Mouse (Mus musculus): ENCODE results near the gene Crtap.
"Not testable (repeated sequence)": the region's sequence is repeated elsewhere in the genome, so short reads cannot be mapped to it uniquely, and the experiment has no call there.

Crtap gene

DNA sequence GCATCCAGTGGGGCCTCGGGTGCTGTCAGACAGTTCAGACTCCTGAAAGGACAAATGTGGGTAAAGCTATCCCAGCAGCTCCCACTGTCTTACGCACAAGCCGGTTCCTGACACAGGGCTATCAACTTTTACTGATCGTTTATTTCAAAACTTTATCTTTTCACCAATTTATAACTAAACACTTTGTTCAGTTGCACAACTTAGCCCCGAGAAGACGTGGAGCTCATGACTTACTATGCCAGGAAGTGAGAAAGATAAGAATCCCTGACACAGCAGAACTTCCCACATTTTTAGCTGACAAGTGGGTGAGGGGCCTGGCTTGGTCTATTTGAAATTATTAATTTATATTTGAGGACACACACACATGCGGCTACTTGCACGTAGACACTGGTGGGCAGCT, 4.2 kb upstream of the Crtap start:
- no peak for DNase-seq

DNA sequence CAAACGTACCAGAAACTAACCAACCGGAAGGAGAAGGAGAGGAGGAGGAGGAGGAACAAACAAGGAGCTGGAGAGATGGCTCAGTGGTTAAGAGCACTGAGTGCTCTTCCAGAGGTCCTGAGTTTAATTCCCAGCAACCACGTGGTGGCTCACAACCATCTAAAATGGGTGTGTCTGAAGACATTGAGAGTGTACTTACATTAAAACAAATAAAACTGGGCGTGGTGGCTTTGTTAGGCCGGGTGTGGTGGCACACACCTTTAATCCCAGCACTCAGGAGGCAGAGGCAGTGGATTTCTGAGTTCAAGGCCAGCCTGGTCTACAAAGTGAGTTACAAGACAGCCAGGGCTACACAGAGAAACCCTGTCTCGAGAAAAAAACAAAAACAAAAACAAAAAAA, 3.7 kb upstream of the Crtap start:
- DNase-seq = not testable (repeated sequence)

DNA sequence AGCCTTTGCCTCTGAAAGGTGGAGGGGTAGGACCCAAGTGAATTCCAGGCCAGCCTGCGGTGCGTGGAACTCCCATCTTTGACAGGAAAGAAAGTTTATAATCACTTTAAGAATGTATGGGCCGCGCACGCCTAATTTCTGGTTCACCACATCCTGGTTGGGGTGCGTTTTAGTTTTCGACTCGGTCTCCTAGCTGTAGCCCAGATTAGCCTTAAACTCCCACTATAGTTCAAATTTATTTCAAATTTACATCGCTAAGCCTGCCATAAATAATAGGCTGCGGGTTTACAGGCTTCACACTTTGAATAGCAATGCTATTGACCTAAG, 237 bp upstream of the Crtap start:
- DNase-seq = no peak

DNA sequence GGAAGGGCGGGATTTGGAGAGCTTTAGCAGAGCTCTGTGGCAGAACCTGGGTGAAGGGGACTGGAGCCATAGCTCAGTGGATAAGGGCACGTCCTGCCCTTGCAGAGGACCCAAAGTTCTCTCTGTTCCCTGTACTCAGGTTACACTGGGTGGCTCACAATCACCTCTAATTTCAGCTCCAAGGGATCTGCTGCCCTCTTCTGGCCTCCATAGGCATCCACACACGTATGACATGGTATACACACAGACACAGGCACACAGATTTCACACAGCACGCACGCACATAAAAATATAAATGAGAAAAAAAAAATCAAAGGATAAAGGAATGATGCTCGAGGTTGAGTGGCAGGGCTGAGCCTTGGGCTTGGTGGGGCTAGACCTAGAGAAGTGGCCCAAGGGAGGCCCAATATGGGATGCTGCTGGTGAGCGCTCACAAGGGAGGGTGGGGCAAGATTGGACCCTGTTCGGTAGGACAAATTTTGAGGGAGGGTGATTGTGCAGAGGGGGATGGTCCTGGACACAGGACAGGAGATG, 1.0 kb downstream of the Crtap start:
- DNase-seq = peak; percentile 26

DNA sequence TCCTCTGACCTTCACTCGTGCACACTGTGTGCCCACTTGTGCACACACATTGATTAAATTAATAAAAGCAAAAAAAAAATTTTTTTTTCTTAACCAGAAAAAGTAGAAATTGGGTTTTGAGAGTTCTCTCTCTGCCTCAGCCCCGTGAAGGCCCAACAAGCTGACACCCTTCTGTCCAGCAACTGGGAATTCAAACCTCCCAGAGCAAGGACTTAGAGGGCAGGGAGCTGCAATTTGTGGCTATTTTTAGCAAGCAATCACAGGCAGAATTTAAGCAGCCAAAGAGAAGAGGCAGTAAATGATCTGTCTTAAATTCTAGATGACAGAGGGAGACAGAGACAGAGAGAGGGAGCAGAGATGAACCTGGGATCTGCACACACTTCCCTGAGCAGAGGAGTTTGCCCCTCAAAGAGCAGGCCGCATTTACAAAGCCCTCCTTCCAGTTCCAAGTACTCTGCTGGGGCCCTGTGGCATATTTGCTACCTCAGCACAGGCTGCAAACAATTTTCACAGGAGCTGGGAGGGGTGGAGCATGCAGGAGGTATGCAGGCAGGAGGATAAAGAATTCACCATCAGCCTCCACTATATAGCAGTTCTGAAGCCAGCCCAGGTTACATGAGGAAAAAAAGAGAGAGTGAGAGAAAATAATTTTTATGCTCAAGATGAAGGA, 1.6 kb downstream of the Crtap start:
- DNase-seq = no peak

DNA sequence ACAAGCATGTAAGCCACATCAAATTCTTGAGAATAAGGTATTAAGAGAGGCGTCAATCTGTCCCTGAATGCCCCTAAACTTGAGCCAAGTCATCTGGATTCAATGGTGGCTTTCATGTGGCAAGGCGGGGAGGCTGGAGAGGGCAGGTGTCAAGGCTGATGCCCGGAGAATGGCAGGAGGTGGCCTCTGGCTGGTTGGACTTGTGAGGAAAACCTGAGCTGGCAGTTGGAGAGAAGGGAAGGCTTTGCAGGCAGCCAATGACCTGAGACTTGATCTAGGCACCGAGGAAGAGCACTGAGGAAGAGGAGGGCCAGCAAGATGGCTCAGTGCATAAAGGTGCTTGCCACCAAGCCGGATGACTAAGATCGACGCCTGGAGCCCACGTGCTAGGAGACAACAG, 2.2 kb downstream of the Crtap start:
- no peak for DNase-seq

DNA sequence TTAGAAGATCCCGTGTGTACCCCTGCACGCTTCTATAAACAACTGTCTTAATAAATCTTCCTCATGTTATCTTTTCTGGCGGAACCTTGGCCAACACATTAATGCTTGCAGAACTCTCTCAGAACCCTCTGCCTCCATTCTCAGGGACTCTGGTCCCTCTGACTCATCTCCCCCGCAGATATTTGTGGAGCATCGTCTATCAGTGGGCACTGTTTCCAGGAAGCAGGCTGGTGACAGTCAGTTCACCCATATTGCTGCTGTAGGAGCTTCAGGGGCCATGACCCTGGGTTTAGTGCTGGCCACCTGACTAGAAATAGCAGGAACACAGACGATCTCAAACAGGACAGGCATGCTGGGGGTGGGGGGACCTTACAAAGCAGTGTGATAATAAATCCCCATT, 3.4 kb downstream of the Crtap start:
- no peak for DNase-seq

DNA sequence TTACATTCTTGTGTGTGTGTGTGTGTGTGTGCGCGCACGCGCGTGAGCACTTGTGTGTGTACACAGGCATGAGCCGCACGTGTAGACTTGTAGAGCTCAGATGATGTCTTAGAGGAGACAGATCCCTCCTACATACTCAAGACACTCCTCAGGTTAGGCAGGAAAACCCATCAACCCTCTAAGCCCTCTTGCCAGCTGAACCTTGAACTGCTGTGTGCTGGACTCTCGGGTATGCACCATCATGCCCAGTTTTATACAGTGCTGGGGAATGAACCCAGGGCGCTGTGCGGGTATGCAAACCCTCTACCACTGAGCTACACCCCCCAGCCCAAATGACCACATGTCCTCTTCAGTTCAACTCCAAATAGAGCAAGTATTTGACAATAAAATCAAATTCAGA, 5.3 kb downstream of the Crtap start:
- DNase-seq = no peak

DNA sequence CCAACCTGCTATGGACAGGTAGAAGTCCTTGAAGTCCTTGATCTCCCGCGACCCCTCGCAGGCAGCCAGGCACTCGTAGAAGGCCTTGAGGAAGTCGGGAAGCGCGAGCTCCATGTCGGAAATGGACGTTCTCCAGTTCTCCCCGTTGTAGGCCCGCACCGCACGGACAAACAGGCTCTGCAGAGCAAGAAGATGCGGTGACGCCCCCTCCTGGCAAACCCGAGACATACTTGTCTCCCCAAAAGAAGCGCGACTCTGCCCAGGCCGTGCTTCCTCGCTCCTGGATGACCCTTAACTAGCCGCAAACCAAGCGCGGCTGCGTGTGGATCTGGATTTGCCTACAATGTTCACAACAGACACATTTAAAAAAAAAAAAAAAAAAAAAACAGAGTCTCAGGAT, 5.8 kb downstream of the Crtap start:
- DNase-seq = no peak

DNA sequence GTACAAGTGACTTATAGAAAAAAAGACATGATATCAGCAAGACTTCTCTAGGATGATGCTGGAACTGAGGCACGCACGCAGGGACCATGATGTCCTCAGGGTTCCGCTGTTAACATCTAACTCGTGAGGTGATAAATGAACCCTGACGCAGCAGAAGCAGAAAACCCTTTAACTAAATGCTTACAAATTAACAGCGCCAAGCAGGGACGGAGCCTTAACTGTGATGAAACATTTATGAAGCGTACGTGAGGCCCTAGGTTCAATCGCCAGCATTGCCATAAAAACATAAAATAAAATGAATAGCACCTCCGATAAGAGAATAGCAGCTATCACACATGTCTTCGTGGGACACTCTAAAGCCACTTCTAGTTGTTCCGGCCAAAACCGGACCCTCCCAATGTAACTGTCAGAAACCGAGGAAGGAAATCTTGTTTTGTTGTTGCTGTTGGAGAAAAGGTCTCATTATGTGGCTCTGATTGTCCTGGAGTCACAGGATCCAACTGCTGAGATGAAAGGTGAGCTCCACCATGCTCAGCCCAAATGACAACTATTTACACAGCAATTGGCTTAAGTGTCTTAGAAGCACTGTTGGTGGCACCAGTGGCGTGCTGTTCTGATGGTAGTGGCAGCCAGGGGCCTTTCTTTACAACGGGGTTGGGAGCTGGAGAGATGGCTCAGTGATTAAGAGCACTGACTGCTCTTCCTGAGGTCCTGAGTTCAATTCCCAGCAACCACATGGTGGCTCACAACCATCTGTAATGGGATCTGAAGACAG, 7.4 kb downstream of the Crtap start:
- DNase-seq = no peak

DNA sequence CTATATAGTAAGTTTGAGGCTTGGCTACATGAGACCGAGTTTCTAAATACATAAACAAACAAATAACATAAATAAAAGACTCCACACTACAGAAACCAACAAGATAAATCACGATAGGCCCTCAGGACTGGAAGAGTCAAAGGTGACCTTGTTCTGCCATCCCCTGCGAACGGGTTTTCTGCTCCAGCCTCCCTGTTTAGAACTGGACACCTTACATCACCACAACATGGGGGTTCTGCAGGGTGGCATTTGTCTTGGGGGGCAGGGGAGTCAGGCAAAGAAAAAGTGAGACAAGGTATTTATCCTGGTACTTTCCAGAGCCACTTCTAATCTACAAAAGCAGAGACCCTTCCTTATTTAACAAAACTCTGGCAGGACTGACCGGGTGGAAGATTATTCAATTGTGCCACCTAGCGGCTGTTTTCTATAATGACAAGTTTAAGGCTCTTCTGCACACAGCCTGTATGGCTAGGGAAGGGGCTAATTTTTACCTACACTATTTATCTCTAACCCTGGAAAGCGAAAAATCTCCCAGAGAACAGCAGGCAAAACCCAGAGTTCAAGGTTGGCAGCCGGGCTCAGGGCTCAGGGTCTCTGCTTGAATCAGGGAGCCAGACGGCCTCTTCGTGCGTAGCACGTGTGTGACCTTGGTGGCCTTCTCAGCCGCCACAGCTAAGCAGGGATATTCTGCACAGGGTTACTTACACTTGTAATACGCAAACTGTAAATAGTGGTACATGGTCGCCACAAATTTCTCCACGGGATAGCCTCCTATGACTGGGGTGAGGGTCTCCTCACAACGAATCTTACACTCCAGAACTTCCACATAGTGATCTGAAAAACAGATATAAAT, 9.4 kb downstream of the Crtap start:
- peak; percentile 39 for DNase-seq

DNA sequence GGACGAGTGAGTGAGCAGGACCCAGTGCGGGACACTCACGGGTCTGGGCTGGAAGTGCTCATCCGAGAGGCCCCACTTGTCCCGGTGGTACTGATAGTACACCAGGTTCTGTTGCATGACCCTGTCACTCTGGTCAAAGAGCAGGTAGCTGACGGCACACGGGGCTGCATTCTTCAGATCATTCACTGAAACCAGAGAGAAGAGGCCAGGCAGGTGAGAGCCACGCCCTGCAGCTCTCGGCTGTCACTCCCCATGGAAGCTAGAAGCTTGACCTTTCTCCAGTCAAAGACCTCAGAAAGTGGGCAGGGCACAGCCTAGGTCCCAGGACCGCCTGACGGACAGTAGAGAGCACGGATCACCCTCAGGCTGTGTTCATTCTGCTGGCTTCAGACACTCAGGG, 10.6 kb downstream of the Crtap start:
- DNase-seq = no peak

DNA sequence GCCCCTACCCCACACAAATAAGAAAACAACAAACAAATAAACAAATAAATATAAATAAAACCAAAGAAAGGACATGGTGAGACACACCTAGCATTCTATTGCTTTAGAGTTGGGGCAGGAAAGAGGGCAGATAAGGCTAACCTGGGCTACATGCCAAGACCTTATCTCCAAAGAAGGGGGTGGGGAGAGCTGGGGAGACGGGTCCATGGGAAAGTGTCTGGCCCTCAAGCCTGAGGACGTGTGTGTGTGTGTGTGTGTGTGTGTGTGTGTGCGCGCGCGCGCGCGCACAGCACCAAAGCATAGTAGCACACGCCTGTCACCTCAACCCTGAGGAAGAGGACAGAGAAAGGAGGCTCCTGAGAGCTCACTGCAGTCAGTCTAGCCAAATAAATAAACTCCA, 13.3 kb downstream of the Crtap start:
- DNase-seq = no peak

DNA sequence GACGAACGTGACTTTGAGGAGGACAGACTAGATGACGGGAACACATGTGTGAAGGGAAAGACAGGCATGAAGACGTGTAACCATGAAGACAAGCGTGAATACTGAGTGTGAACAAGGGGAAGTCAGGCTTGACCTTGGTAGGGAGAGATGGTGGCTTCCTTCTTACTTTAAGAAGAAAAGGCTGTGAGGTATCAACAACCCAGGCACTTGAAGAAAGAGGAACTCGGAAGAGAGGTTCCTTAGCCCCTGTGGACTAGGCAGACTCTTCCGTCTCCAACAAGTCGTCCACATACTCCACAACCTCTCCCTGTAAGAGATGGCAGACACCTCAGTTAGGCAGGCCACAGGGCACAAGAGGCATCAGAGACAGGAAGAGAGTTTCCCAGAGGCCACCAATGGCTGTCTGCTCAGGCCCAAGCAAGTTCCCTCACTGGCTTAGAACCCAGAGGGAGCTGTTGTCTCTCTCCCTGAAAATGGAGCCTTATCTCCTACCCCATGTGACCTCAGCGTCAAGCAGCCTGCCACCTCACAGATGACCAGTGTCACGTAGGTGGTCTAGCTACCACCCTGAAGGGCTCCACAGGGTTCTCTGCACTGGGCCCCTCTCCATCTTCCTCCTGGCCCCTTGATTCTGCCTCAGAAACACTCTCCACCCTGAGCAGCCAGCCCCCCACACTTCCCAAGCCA, 15.1 kb downstream of the Crtap start:
- DNase-seq = no peak

DNA sequence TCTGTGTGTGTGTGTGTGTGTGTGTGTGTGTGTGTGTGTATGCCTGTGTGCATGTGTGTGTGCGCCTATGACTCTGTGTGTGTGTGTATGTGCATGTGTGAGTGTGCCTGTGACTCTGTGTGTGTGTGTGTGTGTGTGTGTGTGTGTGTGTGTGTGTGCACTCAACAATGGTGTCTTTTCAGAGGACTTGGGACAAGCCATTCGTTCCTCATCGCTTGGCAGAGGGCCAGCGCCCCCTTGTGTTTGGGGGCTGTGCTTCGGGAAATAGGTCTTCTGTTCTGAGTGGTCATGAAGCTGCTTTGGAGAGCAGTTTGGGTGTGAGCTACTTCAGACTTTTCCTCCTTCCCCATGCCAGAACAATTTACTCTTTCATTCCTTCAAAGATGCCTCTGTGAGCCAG, 18.8 kb downstream of the Crtap start:
- peak; percentile 57 for DNase-seq

DNA sequence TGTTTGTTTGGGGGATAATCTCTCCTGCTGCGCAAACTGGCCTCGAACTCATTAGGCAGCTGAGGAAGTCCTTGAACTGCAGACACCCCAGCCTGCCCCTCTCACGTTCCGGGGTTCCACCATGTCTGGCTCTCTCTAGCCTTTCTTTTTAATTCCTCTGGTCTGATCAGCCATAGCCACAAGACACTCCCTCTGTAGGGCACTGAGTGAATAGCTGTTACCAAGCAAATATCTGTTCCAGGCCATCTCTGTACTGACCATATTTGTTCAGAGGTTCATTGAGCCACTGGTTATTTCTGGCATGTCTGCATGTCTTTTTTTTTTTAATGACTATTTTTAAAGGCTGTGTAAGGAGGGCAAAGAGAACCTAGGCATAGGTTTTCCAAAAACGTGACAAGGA, 21.1 kb downstream of the Crtap start:
- DNase-seq = not testable (repeated sequence)

DNA sequence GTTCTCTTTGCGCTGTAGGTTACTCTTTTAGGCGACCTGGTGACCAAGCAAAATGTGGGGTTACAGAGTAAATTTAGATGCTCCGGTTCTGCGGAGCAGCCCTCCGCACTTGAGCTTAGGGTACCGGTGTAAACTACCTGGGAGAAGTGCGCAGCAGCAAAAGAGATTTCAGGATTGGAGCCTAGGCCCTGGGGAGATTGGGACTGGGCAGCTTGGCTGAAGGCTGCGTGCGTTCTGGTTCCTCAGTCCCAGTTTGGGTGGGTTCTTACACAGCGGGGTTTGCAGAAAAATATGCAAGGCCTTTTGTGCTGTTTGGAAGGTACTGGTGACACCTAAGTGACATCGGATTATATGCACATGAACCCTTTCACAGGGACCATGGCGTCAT, 22.0 kb downstream of the Crtap start:
- DNase-seq = no peak

DNA sequence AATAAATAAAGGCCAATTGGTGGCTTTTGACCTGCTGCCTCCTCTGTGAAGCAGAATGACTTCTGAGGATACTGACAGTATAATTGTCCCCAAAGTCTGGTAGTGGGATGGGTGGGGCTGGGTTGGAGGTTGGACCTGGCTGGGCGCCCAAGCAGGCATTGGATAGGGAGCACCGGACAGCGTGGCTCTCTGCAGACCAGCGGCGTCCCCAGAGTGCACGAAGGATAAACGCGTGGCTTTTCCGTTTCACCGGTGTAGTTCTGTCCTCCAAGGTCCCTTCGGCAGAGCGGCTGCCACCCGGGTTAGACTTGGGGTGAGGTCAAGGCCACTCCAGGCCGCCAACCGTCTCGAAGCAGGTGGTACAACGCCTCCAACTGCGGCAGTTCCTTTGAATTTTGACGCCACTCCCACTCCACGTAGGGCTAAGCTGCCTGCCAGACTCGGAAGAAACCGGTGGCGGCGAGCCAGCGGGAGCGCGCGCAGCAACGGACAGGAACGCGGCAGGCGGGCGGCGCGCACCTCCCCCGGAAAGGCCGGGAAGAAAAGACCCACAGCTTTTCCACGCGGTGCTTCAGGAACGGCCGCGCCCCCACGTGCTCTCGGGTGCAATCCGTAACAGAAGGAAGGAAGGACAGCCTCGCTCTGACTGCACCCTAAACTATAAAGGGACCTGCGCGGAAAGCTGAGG, 22.5 kb downstream of the Crtap start:
- peak; percentile 73 for DNase-seq

DNA sequence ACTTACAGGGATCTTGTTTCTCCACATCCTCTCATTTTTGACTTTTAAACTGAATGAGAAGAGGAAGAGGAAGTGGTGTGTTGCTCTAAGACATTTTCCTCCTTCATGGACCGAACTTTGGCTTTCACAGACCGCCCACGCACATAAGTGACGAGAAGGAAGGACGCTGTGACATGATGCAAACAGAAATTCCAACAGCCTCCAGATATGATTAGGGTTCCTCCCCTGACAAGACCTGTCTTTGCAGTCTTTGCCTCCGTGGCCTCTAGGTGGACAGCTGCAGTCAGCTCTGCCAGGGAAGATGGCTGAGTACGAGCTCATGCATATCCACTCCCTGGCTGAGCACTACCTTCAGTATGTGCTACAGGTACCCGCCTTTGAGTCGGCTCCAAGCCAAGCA, 60.6 kb downstream of the Crtap start, which contains the start of gene Bcl2a1c:
Gene Bcl2a1c (plus strand): TSS at position 281 of the 400 bp plus-strand sequence.
- not testable (repeated sequence) for DNase-seq

DNA sequence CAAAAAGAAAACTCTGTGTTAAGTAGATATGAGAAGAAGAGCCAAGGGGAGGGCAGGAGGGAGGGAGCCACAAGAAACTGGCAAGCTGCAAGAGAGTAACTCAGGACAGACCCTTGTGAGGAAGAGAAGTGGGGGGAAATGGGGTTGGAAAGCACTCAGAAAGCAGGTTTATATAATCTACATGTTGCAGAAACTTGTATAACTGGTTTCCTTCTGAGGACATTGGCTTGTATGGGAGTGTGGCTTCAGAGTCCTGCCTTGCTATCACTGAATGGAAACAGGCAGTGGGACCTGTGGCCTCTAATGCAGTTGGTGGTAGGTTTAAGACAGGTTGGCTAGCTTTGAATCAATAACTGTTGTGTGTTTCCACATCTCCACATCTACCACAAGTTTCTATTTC, 62.1 kb downstream of the Crtap start:
- DNase-seq = not testable (repeated sequence)

DNA sequence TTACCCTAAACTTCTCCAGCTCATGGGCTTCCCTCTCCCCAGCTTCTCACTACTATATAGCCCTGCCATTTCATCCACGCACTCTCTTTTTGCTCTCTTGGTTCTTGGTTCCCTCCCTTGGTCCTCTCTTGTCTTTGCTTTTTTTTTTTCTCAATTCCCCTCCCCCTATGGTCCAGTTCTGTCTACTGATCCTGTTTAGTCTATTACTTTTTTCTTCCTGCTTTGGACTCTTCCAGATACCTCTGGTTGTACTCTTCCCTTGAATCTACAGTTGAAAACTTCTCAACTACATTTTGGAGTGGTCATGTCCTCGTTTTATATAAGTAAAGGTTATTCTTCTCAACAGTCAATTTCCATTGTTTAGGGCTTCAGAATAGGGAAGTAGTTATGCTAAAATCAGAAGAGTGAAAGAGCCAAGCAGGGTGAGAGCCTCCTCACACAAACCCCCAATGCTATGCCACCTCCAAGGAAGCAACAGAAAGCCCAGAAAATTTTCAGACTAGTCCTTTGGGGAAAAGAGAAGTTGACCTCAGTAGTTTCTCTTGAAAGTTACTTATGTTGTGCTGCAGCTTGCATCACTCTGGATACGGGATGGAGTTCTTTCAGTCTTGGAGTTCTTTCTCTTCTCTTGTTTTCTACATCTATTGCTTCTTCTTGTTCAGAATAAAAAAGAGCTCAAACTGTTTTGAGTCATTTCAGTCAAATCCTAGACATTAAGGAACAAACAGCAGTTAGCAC, 64.3 kb downstream of the Crtap start:
- DNase-seq = no peak

Measured in thymus, postnatal 25 days (tissue).